Mouse (Mus musculus) stomach, embryonic 14.5 days (tissue): ENCODE data around the gene Gm20388. TPM values are rescaled to one million over a fixed set of nuclear protein-coding genes. Genes with fewer than 3 reads are reported as not detected.

Experiments
- ATAC-seq: fragments of 200-750 bp; cut with Nextera tagmentation; 2 replicates; pipeline ENCODE4 v1.8.0; 2017; ENCODE audit warnings: low read depth, moderate TSS enrichment; ENCODE audit not compliant: insufficient number of reproducible peaks, insufficient read depth, low FRiP score
- H3K27ac ChIP-seq: fragments of 300-500 bp; sonication (generic); 2 replicates; pipeline ENCODE4 v1.5.1; 2014; ENCODE audit warnings: mild to moderate bottlenecking, low read length, moderate library complexity, mixed read lengths
- H3K27me3 ChIP-seq: fragments of 300-500 bp; sonication (generic); 2 replicates; pipeline ENCODE4 v1.6.1; 2014; ENCODE audit warnings: low read length, control low read depth, mixed read lengths; ENCODE audit not compliant: control insufficient read depth, insufficient read depth
- H3K36me3 ChIP-seq: fragments of 300-500 bp; sonication (generic); 2 replicates; pipeline ENCODE4 v1.6.1; 2014; ENCODE audit warnings: mild to moderate bottlenecking, control low read depth, low read length, moderate library complexity, mixed read lengths; ENCODE audit not compliant: control insufficient read depth, insufficient read depth
- H3K4me1 ChIP-seq: fragments of 300-500 bp; sonication (generic); 2 replicates; pipeline ENCODE4 v1.6.1; 2014; ENCODE audit warnings: low read length, control low read depth, mixed read lengths; ENCODE audit not compliant: control insufficient read depth, insufficient read depth
- H3K4me2 ChIP-seq: fragments of 300-500 bp; sonication (generic); replicated peaks from 2 replicates; pipeline ENCODE4 v1.6.1; 2014; ENCODE audit warnings: low read depth, low read length, control low read depth
- H3K4me3 ChIP-seq: fragments of 300-500 bp; sonication (generic); 2 replicates; pipeline ENCODE4 v1.5.1; 2014; ENCODE audit warnings: low read depth, low read length, control low read depth
- H3K9ac ChIP-seq: fragments of 300-500 bp; sonication (generic); replicated peaks from 2 replicates; pipeline ENCODE4 v1.6.1; 2014; ENCODE audit warnings: low read depth, mild to moderate bottlenecking, control low read depth, low read length, moderate library complexity, mixed read lengths
- H3K9me3 ChIP-seq: fragments of 300-500 bp; sonication (generic); 2 replicates; pipeline ENCODE4 v1.6.1; 2016; ENCODE audit warnings: low read depth, low read length, control low read depth; ENCODE audit not compliant: control insufficient read depth
- WGBS: fragments of 180-500 bp; shearing (Covaris S2); extraction: QIAGEN DNeasy Blood & Tissue Kit; methylation state at CpG from one replicate; pipeline ENCODE4 v1.1.7; 2014; 5-methylcytosine and 5-hydroxymethylcytosine counted together
- polyA plus RNA-seq: library from polyadenylated mRNA; unstranded; fragments of >200 nt; fragmentation: Nextera tagmentation; extraction: Ambion mirVana; gene quantifications from 2 replicates; pipeline ENCODE4 v1.2.1, GENCODE M21; 2014

Gm20388 gene
- polyA plus RNA-seq, 1 experiment from 2014 or later = 11.4 TPM

DNA sequence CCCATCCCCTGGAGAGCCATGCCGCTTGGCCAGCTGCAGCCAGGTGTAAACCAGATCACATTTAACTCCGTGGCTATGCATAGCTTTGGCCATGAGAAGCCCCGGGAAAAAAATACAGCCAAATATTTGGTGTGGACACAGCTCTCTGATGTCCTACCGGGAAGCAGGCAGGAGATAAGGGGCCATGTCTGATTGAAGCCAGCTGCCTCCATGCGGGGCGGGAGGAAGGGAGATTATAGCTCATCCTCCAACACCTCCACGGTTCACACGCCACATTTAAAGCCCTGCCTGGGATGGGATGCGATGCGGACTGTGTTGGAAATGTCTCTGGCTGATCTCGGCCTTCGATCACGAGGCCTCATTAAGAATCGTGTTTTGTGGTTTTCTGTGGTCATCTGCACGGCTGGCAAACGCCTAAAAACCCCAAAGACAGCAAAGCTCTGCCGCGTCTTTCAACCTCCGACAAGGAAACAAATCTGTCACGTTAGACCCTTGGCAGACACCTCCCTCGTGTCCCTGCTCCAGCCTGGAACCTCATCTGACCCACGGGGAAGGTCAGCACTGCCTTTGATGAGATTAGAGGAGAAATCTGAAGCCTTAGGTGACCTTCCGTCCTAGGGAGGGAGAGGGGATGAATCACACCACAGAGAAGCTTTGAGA lies 2165.7 kb downstream of the Gm20388 start:
- WGBS = 26% methylated on average over 23 of the region's 23 CpGs
- Histone ChIP-seq H3K9ac (no peak overlapping the region), H3K36me3 (no peaks in the 10 kb centered on the region), H3K4me2 (no peak overlapping the region), H3K4me3 (no peak overlapping the region), H3K9me3 (no peaks in the 10 kb centered on the region), H3K27me3 (0 out of 2 replicates have a peak, but pooled peaks cover 2% of the 10 kb centered on the region), H3K4me1 (peaks cover 36% of the 10 kb centered on the region), H3K27ac (no peak overlapping the region)
- no peak for ATAC-seq

DNA sequence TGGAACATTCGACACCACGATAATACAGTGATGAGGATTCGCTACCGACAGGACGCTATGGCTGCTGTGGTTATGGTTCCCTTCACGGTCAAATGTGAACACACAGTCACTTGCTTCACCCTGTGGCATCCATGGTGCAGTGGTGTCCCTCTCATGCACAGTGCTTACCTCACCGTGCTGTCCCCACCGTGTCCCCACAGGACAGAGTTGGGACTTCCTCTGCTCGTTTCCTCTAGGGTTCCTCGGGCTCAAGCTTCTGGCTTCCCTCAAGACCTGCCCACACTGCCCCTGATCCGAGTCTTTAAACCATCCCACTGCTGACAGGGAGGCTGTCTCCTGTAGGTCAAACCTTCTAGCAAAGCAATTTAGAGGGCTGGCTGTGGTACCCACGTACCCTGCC lies 2167.7 kb downstream of the Gm20388 start:
- 85% methylated on average over 12 of the region's 12 CpGs for WGBS
- no peak for ATAC-seq

DNA sequence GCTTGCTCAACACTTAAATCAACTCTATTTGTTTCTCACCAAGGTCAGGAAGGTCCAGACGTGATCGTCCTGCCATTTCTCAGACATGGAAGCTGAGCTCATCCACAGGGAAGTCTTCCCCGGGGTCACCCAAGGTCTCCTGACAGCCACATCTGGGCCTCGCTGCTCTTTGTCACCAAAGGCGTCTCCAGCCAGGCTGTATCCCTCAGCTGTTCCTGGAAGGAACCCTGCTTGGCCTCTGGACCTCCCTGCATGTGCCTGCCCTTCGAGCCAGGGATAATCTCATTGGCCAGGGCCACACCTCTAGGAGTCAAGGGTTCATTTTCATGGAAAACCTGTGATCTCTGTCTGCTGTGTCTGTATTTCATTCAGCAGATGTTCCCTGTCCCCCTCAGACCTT lies 2168.5 kb downstream of the Gm20388 start:
- Histone ChIP-seq H3K27me3 (0 out of 2 replicates have a peak, but pooled peaks cover 2% of the 10 kb centered on the region), H3K4me2 (no peak overlapping the region), H3K4me1 (peaks cover 33% of the 10 kb centered on the region), H3K9ac (no peak overlapping the region), H3K27ac (no peak overlapping the region), H3K9me3 (no peaks in the 10 kb centered on the region), H3K36me3 (no peaks in the 10 kb centered on the region), H3K4me3 (no peak overlapping the region)
- no peak for ATAC-seq
- WGBS = 58% methylated on average over 6 of the region's 6 CpGs

More for the DNA sequence above, 2167.7 kb downstream of the Gm20388 start:
- Histone ChIP-seq H3K27me3 (0 out of 2 replicates have a peak, but pooled peaks cover 2% of the 10 kb centered on the region), H3K36me3 (no peaks in the 10 kb centered on the region), H3K9ac (no peak overlapping the region), H3K27ac (no peak overlapping the region), H3K9me3 (no peaks in the 10 kb centered on the region), H3K4me2 (no peak overlapping the region), H3K4me3 (no peak overlapping the region), H3K4me1 (peaks cover 36% of the 10 kb centered on the region)

DNA sequence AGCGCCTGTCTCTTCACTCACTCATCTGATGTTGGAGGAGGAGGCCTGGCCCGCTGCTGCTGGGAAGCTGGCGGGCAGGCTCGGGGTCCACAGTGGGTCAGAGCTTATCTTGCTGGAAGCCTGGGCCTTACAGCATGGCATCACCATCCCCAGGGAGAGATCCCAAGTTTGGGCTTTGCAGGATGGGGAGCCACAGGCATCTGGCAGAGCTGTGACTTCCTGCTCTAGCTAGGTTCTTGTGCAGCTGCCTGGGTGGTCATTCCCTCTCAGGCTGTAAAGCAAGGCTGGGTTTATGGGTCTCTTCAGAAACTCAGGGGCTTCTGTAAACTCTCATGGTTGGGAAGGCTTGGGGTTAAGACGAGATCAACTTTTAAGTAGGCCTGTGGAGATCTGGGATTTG lies 2169.7 kb downstream of the Gm20388 start:
- ATAC-seq = no peak
- H3K4me1 ChIP-seq = peaks cover 23% of the 10 kb centered on the region
- no peak overlapping the region for H3K9ac ChIP-seq
- H3K4me3 ChIP-seq = no peak overlapping the region
- no peaks in the 10 kb centered on the region for H3K27me3 ChIP-seq
- no peaks in the 10 kb centered on the region for H3K9me3 ChIP-seq
- H3K27ac ChIP-seq = peak overlapping the region; percentile 58; the same call in 1 of the 2 replicates
- 35% methylated on average over 5 of the region's 5 CpGs for WGBS
- no peak overlapping the region for H3K4me2 ChIP-seq
- H3K36me3 ChIP-seq = no peaks in the 10 kb centered on the region

DNA sequence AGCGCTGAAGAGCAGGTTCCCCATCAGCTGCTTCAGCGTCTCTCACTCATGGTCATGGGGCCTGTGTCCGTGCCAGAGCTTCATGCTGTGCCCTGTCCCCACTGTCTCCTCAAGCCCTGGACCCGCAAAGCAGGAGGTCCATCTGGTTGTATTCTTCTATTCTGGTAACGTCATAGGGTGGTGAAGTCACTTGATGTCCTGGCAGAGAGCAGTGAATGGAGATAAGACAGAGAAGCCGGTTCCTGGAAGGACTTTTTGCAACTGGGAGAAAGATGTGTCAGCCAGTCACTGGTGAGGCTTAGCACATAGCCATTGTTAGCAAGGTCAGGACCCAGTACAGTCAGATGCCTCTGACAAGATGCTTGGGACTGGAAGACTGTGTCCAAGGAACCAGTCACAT lies 2172.8 kb downstream of the Gm20388 start:
- no peaks in the 10 kb centered on the region for H3K36me3 ChIP-seq
- no peaks in the 10 kb centered on the region for H3K9me3 ChIP-seq
- H3K4me2 ChIP-seq = no peak overlapping the region
- WGBS = 91% methylated on average over 6 of the region's 6 CpGs
- no peaks in the 10 kb centered on the region for H3K27me3 ChIP-seq
- H3K4me3 ChIP-seq = no peak overlapping the region
- no peak overlapping the region for H3K27ac ChIP-seq
- no peak for ATAC-seq
- H3K9ac ChIP-seq = no peak overlapping the region
- H3K4me1 ChIP-seq = peaks cover 16% of the 10 kb centered on the region

DNA sequence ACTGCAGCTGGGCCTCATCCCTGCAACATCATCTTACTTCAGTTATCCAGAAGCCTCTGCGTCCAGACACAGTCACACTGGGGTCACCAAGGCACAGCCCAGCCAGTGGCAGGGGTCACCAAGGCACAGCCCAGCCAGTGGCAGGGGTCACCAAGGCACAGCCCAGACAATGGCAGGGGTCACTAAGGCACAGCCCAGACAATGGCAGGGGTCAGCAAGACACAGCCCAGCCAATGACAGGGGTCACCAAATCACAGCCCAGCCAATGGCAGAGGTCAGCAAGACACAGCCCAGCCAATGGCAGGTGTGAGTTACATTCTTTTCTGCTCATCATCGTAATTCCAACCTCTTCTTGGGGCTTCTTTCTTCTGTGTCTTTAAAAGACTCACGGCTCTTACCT lies 2173.5 kb downstream of the Gm20388 start:
- Histone ChIP-seq H3K36me3 (no peaks in the 10 kb centered on the region), H3K4me1 (peaks cover 16% of the 10 kb centered on the region), H3K27ac (no peak overlapping the region), H3K27me3 (no peaks in the 10 kb centered on the region), H3K9ac (no peak overlapping the region), H3K9me3 (no peaks in the 10 kb centered on the region), H3K4me3 (no peak overlapping the region), H3K4me2 (no peak overlapping the region)
- ATAC-seq = no peak
- 59% methylated on average over 3 of the region's 3 CpGs for WGBS

DNA sequence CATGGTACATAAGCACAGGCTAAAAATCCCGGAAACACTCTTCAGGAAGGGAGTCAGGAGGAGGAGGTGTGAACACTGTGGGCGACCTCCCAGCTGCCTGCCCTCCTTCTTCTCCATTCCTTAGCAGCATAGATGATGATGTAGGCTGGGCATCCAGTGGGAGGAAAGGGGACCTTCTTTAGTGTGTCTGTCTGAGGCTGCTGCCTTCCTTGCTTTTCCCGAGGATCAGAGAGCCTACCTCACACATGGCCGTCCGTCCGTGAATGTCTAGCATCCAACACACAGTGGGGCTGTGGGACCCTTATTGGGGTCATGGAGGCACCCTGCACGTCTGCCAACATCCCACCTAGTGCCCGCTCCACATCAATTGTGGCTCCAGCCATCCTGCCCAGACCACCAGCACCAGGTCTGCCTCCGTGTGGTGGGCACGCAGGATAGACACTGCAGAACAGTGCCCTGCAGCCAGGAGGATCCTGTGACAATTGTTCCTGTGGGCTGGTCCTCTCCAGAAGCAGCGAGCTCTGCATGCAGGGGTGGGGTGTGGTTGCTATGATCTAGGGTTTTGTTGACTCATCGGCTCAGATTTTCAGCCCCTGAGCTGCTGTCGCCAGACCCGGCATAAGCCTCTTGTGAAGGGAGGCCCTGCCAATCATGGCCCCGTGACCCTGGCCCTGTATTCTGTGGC lies 2174.2 kb downstream of the Gm20388 start:
- H3K4me2 ChIP-seq = no peak overlapping the region
- no peak for ATAC-seq
- H3K27ac ChIP-seq = no peak overlapping the region
- no peaks in the 10 kb centered on the region for H3K36me3 ChIP-seq
- WGBS = 65% methylated on average over 15 of the region's 15 CpGs
- no peak overlapping the region for H3K4me3 ChIP-seq
- H3K27me3 ChIP-seq = no peaks in the 10 kb centered on the region
- H3K9ac ChIP-seq = no peak overlapping the region
- H3K9me3 ChIP-seq = no peaks in the 10 kb centered on the region
- peaks cover 9% of the 10 kb centered on the region for H3K4me1 ChIP-seq

DNA sequence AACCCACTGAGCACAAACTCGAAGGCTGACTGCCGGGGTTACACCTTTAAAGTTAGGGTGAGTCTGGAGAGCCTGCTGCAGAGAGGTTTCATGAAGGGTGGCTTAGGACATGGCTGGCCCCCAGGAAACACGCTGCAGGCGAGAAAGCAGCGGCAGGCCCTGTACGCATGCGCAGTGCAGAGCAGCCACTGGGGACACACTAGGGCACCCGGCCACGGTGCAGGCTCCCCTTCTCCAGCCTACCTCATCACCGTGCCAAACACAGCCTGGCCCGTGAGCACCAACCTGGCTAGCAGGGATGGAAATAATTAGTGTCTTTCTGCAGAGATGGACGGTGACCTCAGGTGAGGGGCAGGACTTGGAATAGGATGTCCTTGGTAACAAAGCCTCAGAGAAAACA lies 2175.4 kb downstream of the Gm20388 start:
- 77% methylated on average over 12 of the region's 12 CpGs for WGBS
- no peaks in the 10 kb centered on the region for H3K36me3 ChIP-seq
- no peak overlapping the region for H3K4me3 ChIP-seq
- H3K27ac ChIP-seq = no peak overlapping the region
- H3K27me3 ChIP-seq = no peaks in the 10 kb centered on the region
- no peak for ATAC-seq
- no peaks in the 10 kb centered on the region for H3K4me1 ChIP-seq
- no peak overlapping the region for H3K9ac ChIP-seq
- no peak overlapping the region for H3K4me2 ChIP-seq
- no peaks in the 10 kb centered on the region for H3K9me3 ChIP-seq
